Mouse (Mus musculus) bone marrow, adult 2 months (tissue): ENCODE results near the gene Gm8122.
"Not testable (repeated sequence)": the region's sequence is repeated elsewhere in the genome, so short reads cannot be mapped to it uniquely, and the experiment has no call there.

Source experiments
- CTCF ChIP-seq: fragments of 200-500 bp; IDR thresholded peaks from 2 replicates; pipeline ENCODE4 v1.5.1; 2011; ENCODE audit warnings: low read length, control low read depth; ENCODE audit not compliant: control insufficient read depth, insufficient read depth
- POLR2A ChIP-seq: fragments of 200-500 bp; IDR thresholded peaks from 2 replicates; pipeline ENCODE4 v1.6.1; 2011; ENCODE audit warnings: low read depth, mild to moderate bottlenecking, control low read depth, low read length, borderline replicate concordance; ENCODE audit not compliant: control insufficient read depth

- TF ChIP-seq POLR2A, CTCF: not testable (repeated sequence)
Observed at GRCm38 (mm10) chr14:43274986-43275511, 39.9 kb upstream of the Gm8122 start, which contains the start of gene Gm9732.
